Mouse (Mus musculus) kidney, adult 2 months (tissue): ENCODE data around the gene Ssna1.

Experiments
- CTCF ChIP-seq: fragments of 200-500 bp; conservative IDR thresholded peaks from 2 replicates; pipeline ENCODE4 v1.5.1; 2011; ENCODE audit warnings: low read depth, mild to moderate bottlenecking, control low read depth, low read length, moderate library complexity, mixed read lengths; ENCODE audit not compliant: insufficient read depth, insufficient read length
- POLR2A ChIP-seq: fragments of 200-500 bp; IDR thresholded peaks from one replicate; pipeline ENCODE4 v1.6.1; 2011; ENCODE audit warnings: low read depth, low read length, control low read depth

DNA sequence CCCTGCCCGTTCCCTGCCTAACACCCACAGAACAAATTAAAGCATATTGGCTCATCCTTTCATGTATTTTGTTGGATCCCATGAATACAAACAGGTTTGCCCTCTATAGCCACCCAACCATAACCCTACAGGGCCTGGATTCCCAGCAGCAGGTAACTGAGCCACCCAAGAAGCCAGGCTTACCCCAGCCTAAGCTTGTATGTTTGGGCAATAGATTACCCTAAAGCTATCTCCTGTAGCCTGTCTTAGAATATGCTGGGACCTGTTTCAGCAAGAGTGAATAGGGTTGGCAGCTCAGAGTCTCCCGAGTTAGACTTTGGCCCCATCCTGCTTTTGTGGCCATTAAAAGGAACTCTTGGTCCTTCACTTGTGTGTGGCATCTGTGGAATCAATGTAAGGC is 13.3 kb upstream of the Ssna1 start:
- no peak for TF ChIP-seq CTCF
- TF ChIP-seq POLR2A = no peak
